Mouse (Mus musculus): ENCODE results near the gene Slc39a8. TPM values are rescaled to one million over a fixed set of nuclear protein-coding genes. Genes with fewer than 3 reads are reported as not detected.

Gene Slc39a8
- total and polyA plus RNA-seq, 3 experiments, result 2.8 to 7.1 (median 5.3) TPM

- Histone ChIP-seq H3K4me3 (no peak overlapping the region), H3K9ac (ENCODE audit: low read depth, low read length) (no peak overlapping the region), H3K36me3 (ENCODE audit: control insufficient read depth, insufficient read depth, low read length) (no peaks in the 10 kb centered on the region), H3K79me2 (replicated peaks; ENCODE audit: control insufficient read depth, insufficient read depth, low read length) (no peaks in the 10 kb centered on the region), H3K27ac (no peak overlapping the region), H3K27me3 (ENCODE audit: control insufficient read depth, insufficient read depth, low read length) (no peaks in the 10 kb centered on the region), H3K4me1 (ENCODE audit: control insufficient read depth, insufficient read depth, low read length) (no peaks in the 10 kb centered on the region)
- no peak for DNase-seq
- TF ChIP-seq EP300 (IDR thresholded peaks at IDR 0.05; ENCODE audit: insufficient read depth, low read depth, low read length) (no peak), POLR2A (IDR thresholded peaks at IDR 0.05; ENCODE audit: insufficient read depth, low read depth, low read length) (no peak), CTCF (IDR thresholded peaks at IDR 0.05) (no peak)
- 100% methylated on average over 1 of the region's 1 CpGs for WGBS
- intact Hi-C loops (cut with DNase I), result no loop called here
Measured at GRCm38 (mm10) chr3:135905729-135906128, 80.7 kb downstream of the Slc39a8 start.

DNA sequence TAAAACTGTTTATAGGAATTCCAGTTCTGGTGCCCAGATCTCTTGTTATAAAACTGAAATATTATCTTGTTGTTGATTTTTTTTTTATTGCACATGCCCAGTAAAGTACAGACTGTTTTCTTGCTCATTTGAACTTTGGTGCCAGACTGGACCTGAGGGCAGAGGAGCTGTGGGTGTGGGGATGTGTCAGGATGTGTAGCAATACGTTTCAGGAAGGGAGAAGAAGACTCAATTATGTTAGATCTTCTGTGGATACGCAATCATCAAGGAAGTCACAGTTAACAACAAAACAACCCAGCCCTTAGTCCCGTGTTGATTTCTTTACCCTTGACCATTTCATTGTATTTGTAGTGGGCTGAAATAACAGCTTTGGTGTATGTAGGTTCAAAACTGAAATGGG is 81.9 kb downstream of the Slc39a8 start:
- Histone ChIP-seq H3K27me3 (ENCODE audit: control insufficient read depth, insufficient read depth, low read length) (no peaks in the 10 kb centered on the region), H3K4me1 (ENCODE audit: control insufficient read depth, insufficient read depth, low read length) (no peaks in the 10 kb centered on the region), H3K27ac (no peak overlapping the region), H3K79me2 (replicated peaks; ENCODE audit: control insufficient read depth, insufficient read depth, low read length) (no peaks in the 10 kb centered on the region), H3K9ac (ENCODE audit: low read depth, low read length) (no peak overlapping the region), H3K4me3 (no peak overlapping the region), H3K36me3 (ENCODE audit: control insufficient read depth, insufficient read depth, low read length) (no peaks in the 10 kb centered on the region)
- 52% methylated on average over 3 of the region's 3 CpGs for WGBS
- TF ChIP-seq POLR2A (IDR thresholded peaks at IDR 0.05; ENCODE audit: insufficient read depth, low read depth, low read length) (no peak), CTCF (IDR thresholded peaks at IDR 0.05) (no peak), EP300 (IDR thresholded peaks at IDR 0.05; ENCODE audit: insufficient read depth, low read depth, low read length) (no peak)
- intact Hi-C loops (cut with DNase I), result no loop called here
- no peak for DNase-seq

DNA sequence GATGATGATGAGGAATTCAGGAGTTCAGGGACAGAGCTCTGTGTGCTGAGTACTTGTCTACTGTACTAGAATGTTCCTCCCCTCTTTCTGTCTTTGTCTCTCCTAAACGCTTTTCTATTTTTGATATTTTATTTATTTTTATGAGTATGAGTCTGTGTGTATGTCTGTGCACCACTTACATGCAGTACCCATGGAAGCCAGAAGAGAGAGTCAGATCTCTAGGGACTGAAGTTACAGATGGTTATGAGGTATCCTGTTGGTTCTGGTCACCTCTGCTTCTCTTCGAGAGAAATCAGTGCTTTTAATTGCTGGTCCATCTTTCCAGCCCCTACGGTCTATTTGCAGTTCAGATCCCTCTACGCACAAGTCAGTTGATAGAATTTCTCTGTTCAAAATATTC is 90.9 kb downstream of the Slc39a8 start:
- Histone ChIP-seq H3K4me3 (no peak overlapping the region), H3K27ac (no peak overlapping the region), H3K36me3 (ENCODE audit: control insufficient read depth, insufficient read depth, low read length) (no peaks in the 10 kb centered on the region), H3K79me2 (replicated peaks; ENCODE audit: control insufficient read depth, insufficient read depth, low read length) (no peaks in the 10 kb centered on the region), H3K9ac (ENCODE audit: low read depth, low read length) (no peak overlapping the region), H3K27me3 (ENCODE audit: control insufficient read depth, insufficient read depth, low read length) (no peaks in the 10 kb centered on the region), H3K4me1 (ENCODE audit: control insufficient read depth, insufficient read depth, low read length) (no peaks in the 10 kb centered on the region)
- WGBS, result 87% methylated on average over 4 of the region's 4 CpGs
- intact Hi-C loops (cut with DNase I), result no loop called here
- no peak for TF ChIP-seq CTCF (IDR thresholded peaks at IDR 0.05)
- no peak for TF ChIP-seq EP300 (IDR thresholded peaks at IDR 0.05; ENCODE audit: insufficient read depth, low read depth, low read length)
- TF ChIP-seq POLR2A (IDR thresholded peaks at IDR 0.05; ENCODE audit: insufficient read depth, low read depth, low read length), result no peak
- no peak for DNase-seq

- TF ChIP-seq EP300 (IDR thresholded peaks at IDR 0.05; ENCODE audit: insufficient read depth, low read depth, low read length), result no peak
- no peak for TF ChIP-seq CTCF (IDR thresholded peaks at IDR 0.05)
- TF ChIP-seq POLR2A (IDR thresholded peaks at IDR 0.05; ENCODE audit: insufficient read depth, low read depth, low read length), result no peak
- Histone ChIP-seq H3K36me3 (ENCODE audit: control insufficient read depth, insufficient read depth, low read length) (no peaks in the 10 kb centered on the region), H3K27ac (no peak overlapping the region), H3K9ac (ENCODE audit: low read depth, low read length) (no peak overlapping the region), H3K4me1 (ENCODE audit: control insufficient read depth, insufficient read depth, low read length) (no peaks in the 10 kb centered on the region), H3K79me2 (replicated peaks; ENCODE audit: control insufficient read depth, insufficient read depth, low read length) (no peaks in the 10 kb centered on the region), H3K27me3 (ENCODE audit: control insufficient read depth, insufficient read depth, low read length) (no peaks in the 10 kb centered on the region), H3K4me3 (no peak overlapping the region)
- DNase-seq, result no peak
- 73% methylated on average over 5 of the region's 5 CpGs for WGBS
- intact Hi-C loops (cut with DNase I), result no loop called here
Measured at GRCm38 (mm10) chr3:135918566-135919180, 93.6 kb downstream of the Slc39a8 start.

DNA sequence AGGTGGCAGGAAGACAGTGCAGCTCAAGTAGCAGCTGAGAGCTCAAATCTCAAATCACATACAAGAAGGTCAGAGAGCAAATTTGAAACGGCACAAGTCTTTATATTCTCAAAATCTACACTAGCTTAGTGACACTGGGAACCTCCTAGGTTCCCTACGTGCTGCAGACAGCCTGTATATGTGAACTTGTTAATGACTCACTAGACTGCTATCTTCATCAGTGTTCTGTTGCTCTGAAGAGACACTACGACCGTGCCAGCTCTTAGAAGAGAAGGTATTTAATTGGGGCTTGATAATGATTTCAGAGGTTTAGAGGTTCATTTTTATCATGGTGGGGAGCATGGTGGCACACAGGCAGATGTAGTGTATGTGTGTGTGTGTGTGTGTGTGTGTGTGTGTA is 94.2 kb downstream of the Slc39a8 start:
- DNase-seq, result no peak
- H3K9ac ChIP-seq (ENCODE audit: low read depth, low read length), result no peak overlapping the region
- no peaks in the 10 kb centered on the region for H3K27me3 ChIP-seq (ENCODE audit: control insufficient read depth, insufficient read depth, low read length)
- no peaks in the 10 kb centered on the region for H3K36me3 ChIP-seq (ENCODE audit: control insufficient read depth, insufficient read depth, low read length)
- H3K27ac ChIP-seq, result no peak overlapping the region
- TF ChIP-seq POLR2A (IDR thresholded peaks at IDR 0.05; ENCODE audit: insufficient read depth, low read depth, low read length), result no peak
- TF ChIP-seq EP300 (IDR thresholded peaks at IDR 0.05; ENCODE audit: insufficient read depth, low read depth, low read length), result no peak
- WGBS, result 68% methylated on average over 4 of the region's 4 CpGs
- H3K4me1 ChIP-seq (ENCODE audit: control insufficient read depth, insufficient read depth, low read length), result no peaks in the 10 kb centered on the region
- intact Hi-C loops (cut with DNase I), result no loop called here
- H3K4me3 ChIP-seq, result no peak overlapping the region
- no peaks in the 10 kb centered on the region for H3K79me2 ChIP-seq (replicated peaks; ENCODE audit: control insufficient read depth, insufficient read depth, low read length)

DNA sequence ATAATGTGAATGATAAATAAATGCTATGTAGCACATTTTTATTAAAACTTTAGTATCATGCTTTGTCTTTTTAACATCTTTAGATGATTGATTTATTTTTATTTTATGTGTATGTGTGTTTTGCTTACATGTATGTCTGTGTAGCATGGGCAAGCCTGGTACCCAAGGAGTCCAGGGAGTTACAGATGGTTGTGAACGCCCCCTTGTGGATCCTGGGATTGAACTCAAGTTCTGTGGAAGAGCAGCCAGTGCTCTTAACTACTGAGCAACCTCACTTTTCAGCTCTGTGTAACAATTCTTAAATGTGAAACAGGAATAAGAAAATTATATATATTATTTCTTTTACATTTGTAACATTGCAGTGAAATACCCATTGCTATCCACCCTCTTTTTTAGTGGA is 101.7 kb downstream of the Slc39a8 start:
- 44% methylated on average over 1 of the region's 1 CpGs for WGBS

More for the DNA sequence above, 101.7 kb downstream of the Slc39a8 start:
- DNase-seq, result no peak
- Histone ChIP-seq H3K36me3 (ENCODE audit: control insufficient read depth, insufficient read depth, low read length) (no peaks in the 10 kb centered on the region), H3K27me3 (ENCODE audit: control insufficient read depth, insufficient read depth, low read length) (no peaks in the 10 kb centered on the region), H3K27ac (no peak overlapping the region), H3K79me2 (replicated peaks; ENCODE audit: control insufficient read depth, insufficient read depth, low read length) (no peaks in the 10 kb centered on the region), H3K9ac (ENCODE audit: low read depth, low read length) (no peak overlapping the region), H3K4me3 (no peak overlapping the region), H3K4me1 (ENCODE audit: control insufficient read depth, insufficient read depth, low read length) (no peaks in the 10 kb centered on the region)
- TF ChIP-seq POLR2A (IDR thresholded peaks at IDR 0.05; ENCODE audit: insufficient read depth, low read depth, low read length) (no peak), EP300 (IDR thresholded peaks at IDR 0.05; ENCODE audit: insufficient read depth, low read depth, low read length) (no peak), CTCF (IDR thresholded peaks at IDR 0.05) (no peak)
- intact Hi-C loops (cut with DNase I), result no loop called here

Measured in heart, adult 2 months (tissue).